Mouse (Mus musculus): ENCODE results near the gene Ccdc134.
"Not testable (repeated sequence)": the region's sequence is repeated elsewhere in the genome, so short reads cannot be mapped to it uniquely, and the experiment has no call there.

Ccdc134 gene

DNA sequence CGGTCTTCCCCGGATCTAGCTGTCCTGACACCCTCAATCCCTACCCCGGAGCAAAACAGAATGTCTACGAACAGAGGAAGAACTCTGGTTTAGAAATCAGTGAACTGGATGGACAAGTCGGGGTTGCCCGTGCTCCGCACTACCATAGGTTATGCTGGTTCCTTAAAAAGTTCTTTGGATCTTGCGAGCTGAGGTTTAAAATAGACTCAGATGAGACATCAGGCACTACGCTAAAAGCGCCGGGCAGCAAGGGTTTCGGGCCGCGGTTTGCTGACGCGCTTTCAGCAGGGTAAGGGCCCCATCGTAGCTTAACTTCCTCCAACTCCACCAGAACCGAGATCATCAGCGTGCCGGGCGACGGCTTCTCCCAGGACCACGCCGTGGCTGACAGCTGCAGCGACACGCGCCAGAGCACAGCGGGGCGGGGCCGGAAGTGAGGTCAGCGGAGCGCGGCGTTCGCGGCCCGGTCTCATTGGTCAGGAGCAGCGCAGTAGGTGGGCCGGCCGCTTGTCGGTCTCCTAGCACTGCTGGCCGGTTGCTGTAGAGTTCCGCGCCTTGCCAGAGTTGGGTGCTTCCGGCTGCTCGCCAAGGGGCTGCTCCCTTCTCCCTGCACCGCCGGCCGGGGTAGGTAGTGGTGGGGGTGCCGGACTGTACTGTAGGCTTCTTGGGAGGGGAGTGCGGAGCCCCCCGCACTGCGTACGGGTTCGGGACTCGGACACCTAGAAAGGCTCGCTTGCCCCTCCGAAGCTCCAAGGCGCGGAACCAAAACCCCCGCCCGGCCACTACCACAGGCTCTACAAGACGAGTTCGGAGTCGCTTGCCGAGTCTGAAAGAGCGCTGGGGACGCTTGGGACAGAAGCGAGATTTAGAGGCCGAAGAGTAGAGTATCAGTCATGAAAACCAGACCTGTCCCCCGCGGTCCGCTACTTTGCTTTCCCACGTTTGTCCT is at the start of gene Ccdc134:
Gene Ccdc134 (plus strand): TSS at position 497 of the 949 bp plus-strand sequence.
- peak; percentile 96 to 99 for DNase-seq (ENCODE audit: low spot score in 2 of 2)

DNA sequence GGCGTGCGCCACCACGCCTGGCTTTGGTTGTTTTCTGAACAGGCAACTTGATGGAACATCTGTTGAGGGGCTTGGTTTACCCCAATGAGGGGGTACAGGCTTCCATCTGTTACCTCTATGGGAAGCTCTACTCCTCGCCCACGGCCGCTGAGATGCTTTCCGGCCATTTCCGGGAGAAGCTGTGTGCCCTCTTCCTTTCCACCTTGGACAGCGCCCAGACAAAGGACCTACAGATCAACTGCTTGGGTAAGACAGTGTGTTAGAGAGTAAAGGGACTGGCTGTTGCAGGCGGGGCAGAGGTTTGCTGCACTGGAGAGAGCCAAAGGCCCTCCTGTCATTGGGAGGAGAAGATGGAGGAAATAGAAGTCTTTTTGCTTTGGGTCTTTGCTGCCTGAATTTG is 47.8 kb upstream of the Ccdc134 start:
- no peak for DNase-seq (ENCODE audit: low spot score in 2 of 2)

DNA sequence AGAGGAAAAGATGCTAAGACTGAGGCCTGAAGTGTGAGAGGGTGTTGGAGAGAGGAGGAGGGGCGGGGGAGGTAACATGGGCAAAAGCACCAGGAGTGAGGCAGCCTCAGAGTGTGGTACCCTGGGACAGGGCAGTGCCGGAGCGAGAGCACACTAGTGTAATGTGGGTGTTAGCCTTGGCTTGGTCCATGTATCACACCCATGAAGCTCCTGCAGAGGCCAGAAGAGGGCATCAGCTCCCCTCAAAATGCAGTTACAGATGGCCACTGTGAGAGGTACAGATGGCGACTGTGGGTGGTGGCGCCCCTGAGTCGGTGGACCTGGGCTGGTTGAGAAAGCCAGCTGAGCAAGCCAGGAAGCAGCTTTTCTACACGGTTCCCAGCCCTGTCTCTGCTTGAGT is 46.6 kb upstream of the Ccdc134 start:
- peak in 1 of 2 experiments; percentile 46 for DNase-seq (ENCODE audit: low spot score in 2 of 2)

DNA sequence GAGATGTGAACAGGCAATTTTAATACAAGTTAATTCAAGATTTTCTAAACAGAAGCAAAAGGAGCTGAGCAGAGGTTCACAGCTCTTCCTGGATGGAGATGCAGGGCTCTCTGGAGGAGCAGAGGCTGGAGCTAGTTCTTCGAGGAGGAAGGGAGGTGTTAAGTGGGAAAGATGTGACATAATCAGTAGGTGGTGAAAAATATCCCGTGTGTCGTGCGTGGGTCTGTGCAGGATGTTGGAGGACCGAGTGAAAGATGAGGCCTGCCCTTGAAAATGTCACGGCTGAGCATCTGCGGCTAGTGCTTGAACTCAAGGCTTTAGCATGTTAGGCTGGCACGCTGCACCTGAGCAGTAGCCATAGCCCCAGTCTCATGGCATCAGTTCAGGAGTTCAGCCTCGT is 42.1 kb upstream of the Ccdc134 start:
- no peak for DNase-seq (ENCODE audit: low spot score in 2 of 2)

DNA sequence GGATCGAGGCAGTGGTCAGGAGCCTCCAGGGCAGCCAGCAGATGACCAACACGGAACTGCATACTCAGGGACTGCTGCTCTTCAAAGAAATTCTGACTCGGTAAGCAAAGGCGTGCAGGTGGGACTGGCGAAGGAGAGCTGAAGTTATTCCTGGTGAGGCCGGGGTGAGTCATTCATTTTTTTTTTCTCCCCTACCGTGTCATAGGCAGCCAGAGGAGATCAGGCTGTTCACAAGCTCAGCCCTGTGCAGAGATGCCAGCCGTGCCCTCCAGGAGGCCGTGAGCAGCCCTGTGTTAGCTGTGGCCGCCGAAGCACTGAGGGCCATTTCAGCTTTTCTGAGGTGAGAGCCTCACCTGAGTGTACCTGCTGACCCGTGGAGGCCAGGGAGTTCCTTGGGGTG is 41.6 kb upstream of the Ccdc134 start:
- DNase-seq (ENCODE audit: low spot score in 2 of 2): no peak

DNA sequence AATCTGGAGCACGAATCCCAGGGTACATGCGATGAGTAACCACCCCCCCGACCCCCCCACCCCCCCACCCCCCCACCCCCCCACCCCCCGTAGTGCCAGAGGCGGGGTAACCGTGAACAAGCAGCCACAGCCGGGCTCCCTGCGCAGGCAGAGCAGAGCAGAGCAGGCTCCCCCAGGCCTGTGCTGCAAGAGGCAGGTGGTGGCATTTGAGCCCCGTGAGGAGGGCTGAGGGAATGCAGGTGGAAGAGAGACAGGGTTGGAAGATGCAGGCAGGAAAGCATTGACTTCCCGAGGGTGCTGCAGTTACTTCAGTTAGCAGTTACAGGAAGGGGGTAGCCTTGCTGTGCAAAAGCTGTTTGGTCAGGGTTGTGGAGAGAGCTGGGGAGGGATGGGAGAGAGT is 40.5 kb upstream of the Ccdc134 start:
- no peak for DNase-seq (ENCODE audit: low spot score in 2 of 2)

DNA sequence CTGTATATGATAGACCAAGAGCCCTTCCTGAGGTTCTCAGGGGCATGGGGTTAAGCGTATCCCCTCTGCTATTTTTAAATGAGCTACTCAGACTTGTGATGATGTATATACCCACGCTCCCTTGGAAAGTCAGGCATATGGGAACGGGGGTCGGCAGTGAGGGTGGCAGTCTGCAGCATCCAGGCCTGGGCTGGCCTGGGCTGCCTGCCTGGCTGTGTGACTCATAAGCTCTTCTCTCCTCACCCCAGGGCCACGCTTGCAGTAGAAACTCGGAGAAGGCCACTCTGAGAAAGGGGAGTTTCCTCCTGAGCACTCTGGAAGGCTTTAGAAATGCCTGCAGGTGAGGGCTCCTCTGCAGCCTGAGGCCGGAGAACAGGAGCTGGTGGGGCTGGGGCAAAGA is 36.7 kb upstream of the Ccdc134 start:
- DNase-seq (ENCODE audit: low spot score in 2 of 2): no peak

DNA sequence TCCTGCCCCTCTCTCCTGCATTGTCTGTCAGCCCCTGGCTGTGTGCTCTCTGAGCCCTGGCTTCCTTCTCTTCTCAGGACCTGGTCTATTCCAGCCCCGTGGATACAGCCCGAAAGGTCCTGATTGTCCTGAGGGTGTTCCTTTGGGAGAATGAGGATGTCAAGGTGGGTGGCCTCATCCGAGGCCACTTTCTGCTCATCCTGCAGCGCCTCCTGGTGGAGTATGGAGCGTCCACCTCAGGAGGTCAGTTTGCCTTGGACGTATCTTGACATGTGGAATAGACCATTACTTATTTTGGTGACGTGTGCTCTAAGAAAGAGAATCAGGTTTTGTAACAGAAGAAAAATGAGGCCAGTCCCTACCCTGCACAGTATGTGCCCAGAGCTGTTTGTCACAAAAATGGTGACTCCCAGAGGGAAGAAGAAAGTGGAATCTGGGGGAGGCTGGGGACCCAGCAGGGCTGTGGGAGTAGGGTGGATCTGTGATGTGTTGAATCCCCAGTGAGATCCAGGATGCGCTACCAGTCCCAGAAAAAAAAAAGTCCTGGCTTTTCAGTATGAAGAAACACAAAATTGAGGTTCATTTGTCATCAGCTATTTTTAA is 20.7 kb upstream of the Ccdc134 start:
- peak; percentile 37 to 66 for DNase-seq (ENCODE audit: low spot score in 2 of 2)

DNA sequence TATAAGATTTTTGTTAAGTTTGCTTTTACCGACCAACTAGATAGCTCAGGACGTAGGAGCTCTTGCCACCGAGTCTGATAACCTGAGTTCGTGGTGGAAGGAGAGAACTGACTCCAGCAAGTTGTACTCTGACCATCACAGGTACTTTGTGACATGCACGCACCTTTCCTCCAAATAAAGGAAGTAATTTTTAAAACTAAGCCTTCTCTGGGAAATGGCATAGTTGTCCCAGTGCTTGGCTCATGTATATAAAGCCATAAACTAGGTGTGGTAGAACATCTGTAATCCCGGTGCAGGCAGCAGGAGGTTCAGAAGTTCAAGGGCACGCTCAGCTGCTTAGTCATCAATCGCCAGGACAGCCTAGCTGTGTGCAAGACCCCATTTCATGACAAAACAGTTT is 7.2 kb upstream of the Ccdc134 start:
- no peak for DNase-seq (ENCODE audit: low spot score in 2 of 2)

DNA sequence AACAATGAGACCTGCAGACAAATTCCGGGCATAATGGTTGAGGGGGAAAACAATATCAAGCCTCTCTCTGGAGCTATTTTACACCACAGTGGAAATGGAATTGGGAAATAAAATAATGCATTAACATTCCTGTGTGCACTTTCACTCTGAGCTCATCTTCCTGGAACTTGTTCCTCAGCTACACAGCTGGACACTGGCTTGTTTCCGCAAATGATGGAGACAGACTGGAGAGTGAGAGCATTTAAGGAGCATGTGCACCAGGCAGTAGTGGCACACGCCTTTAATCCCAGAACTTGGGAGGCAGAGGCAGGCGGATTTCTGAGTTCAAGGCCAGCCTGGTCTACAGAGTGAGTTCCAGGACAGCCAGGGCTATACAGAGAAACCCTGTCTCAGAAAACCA is 1.0 kb upstream of the Ccdc134 start:
- DNase-seq (ENCODE audit: low spot score in 2 of 2): not testable (repeated sequence)

DNA sequence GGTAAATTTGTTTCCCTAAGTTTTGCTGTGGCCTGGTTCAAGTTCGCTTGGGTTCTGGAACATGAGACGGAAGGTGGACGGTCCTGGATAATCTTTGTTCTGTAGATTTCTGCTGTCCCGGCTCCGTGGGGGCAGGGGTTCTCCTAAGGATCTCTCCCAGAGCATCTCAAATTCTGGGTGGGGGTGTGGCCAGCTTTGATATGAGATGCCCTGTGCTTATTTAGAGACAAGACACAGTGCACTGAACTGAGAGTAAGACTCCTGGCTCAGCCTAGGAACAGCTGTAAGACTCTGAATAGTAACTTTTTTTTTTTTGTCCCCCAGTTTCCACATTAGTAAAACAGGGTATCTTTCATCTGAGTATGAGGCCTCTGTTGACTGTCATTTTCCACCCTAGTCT is 676 bp downstream of the Ccdc134 start:
- no peak for DNase-seq (ENCODE audit: low spot score in 2 of 2)

DNA sequence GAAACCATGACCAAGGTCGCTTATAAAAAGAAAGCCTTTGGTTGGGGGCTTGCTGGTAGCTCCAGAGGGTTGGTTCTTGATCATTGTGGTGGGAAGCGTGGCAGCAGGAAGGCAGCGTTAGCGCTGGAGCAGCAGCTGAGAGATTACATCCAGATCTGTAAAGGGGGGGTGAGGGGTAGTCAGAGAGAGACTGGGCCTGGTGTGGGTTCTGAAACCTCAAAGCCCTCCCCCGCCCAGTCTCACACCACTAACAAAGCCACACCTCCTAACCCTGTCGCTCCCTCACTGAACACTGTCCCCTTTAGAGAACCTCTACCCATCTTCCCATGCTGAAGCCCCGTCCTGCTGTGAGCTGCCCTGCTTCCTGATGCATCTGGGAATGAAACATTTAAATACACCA is 2.9 kb downstream of the Ccdc134 start:
- no peak for DNase-seq (ENCODE audit: low spot score in 2 of 2)

DNA sequence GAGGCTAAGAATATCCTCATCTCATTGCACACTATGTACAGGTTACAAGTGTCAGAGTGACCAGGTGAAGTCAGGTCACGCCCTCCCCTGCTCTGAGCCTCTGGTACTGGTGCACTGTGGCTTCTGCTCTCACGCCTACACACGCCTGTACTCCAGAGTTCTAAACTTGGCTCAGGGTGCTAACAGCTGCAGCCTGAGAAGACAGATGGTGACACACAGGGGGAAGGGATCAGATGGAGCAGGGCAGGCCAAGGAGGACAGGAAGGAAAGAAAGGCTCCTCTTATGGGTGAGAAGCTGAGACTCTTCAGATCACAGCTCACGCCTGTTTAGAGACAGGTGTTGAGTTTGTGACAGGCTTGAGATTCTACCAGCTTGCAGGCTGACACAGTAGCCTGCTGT is 7.7 kb downstream of the Ccdc134 start:
- DNase-seq (ENCODE audit: low spot score in 2 of 2): no peak

DNA sequence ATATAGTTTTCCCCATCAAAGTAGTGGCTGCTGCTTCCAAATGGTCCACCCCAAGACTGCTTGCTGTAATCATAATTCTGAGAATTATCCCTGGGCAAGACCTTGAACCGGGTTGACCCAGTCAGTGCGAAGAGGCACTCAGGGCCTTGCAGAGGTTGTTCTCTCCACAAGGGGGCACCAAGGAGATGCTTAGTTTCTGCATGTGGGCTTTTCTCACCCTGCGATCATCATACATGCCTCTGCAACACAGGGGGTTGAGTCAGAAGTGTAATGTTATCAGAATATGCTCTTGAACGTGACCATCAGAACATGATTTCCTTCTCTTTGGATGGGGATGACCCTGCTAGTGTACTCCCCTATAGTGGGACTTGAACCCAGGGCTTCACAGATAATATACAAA is 10.8 kb downstream of the Ccdc134 start:
- peak in 1 of 2 experiments; percentile 55 for DNase-seq (ENCODE audit: low spot score in 2 of 2)

DNA sequence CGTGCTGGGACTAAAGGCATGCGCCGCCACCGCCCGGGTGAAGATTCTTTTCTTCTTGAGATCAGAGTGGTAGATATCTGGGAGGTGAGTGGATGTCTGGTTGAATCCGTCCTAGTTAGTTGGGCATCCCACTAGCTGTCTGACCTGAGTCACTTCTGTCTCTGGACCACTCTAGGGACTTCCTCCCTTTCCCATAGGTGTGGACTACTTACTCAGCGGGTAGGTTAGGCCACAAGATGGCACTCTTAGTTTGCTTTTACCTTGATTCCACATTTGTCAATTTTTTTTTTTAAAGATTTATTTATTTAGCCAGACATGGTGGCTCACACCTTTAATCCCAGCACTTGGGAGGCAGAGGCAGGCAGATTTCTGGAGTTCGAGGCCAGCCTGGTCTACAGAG is 11.5 kb downstream of the Ccdc134 start:
- DNase-seq (ENCODE audit: low spot score in 2 of 2): no peak

DNA sequence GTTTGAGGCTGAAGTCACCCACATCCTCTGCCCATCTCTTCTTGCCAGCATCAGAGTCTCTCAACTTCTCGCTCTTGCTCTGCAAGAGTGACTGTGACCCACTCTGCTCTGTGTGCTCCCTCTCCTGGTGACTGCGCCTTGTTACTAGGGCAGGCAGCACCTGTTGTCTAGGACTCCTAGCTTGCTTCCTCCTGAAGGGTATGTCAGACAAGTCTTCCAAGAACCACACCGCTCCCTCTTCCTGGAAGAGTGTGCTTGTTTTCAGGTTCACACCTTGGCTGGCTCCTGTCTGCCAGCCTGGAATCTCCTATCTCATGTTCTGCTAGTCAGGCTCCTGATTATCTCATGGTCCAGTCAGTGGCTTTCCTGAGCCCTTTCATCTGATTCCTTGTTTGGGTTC is 12.6 kb downstream of the Ccdc134 start:
- no peak for DNase-seq (ENCODE audit: low spot score in 2 of 2)

DNA sequence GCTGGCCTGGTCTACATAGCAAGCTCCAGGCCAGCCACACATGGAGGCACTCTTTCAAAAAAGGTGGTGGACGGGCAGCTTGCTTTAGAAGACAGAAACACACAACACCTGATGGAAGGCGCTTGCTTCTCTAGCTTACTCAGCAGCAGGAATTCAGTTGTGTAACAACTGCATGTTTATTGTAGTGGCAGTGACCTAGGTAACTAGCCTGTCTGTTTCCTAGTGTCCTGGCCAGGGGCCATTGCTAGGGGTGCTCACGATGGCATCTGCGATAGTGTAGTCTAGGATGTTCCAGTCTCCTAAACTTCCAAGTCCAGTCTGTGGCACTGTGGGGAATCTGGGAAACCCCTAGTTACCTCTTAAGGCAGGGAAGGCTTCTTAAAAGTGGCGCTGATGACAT is 16.4 kb downstream of the Ccdc134 start:
- DNase-seq (ENCODE audit: low spot score in 2 of 2): no peak

DNA sequence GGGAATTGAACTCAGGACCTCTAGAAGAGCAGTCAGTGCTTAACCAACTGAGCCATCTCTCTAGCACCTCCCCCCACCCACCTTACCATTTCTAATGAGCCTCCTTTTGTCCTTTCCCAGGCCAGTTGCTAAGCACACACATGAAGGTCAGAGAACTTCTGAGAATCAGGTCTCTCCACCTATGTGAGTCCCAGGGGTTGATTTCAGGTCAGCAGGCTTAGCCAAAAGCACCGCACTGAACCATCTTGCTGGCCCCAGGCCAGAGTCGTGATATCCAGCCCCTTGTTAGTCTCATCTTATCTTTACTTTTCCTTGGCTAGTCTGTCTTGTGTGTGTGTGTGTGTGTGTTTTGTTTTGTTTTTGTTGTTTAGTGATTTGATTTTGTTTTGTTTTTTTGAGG is 17.7 kb downstream of the Ccdc134 start:
- no peak for DNase-seq (ENCODE audit: low spot score in 2 of 2)

DNA sequence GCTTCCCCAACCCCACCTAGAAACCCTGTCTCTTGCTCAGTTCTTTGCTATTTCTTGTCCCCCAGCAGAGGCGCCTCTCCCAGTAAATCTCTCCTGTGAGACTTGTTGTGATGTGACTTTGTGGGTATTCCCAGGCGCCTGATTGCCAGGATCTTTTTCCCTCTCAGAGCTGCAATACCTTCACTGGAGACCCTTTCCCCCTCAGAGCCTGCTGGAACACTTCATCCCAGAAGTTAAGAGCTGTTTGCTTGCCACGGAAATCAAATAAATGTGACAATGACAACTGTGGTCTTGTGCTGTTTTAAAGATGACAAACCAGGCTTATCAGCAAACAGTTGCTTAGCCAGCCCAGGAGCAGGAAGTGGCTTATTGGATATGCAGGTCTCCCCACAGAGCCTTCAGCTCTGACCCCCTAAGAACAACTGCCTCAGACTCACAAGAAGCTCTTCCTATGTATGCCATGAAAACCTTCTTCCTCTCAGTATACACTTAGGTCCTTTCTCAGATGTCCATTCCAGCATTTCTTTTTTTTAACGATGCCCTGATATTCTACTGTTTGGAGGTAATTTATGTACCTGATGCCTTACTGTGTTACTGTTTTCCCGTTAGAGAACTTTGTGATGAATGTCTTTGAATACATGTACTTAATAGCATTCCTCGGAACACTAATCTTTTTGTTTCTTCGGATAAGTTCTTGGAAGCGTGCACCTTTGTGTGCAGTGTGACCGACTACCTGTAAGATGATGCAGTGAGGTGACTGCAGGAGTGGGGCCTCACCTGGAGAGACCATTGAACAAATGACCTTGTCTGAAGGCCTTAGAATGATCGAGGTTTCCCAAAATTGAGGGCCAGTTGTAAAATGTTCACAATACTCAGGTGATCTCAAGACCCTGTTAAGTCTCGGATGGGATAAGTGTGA is 18.4 kb downstream of the Ccdc134 start:
- DNase-seq (ENCODE audit: low spot score in 2 of 2): no peak

DNA sequence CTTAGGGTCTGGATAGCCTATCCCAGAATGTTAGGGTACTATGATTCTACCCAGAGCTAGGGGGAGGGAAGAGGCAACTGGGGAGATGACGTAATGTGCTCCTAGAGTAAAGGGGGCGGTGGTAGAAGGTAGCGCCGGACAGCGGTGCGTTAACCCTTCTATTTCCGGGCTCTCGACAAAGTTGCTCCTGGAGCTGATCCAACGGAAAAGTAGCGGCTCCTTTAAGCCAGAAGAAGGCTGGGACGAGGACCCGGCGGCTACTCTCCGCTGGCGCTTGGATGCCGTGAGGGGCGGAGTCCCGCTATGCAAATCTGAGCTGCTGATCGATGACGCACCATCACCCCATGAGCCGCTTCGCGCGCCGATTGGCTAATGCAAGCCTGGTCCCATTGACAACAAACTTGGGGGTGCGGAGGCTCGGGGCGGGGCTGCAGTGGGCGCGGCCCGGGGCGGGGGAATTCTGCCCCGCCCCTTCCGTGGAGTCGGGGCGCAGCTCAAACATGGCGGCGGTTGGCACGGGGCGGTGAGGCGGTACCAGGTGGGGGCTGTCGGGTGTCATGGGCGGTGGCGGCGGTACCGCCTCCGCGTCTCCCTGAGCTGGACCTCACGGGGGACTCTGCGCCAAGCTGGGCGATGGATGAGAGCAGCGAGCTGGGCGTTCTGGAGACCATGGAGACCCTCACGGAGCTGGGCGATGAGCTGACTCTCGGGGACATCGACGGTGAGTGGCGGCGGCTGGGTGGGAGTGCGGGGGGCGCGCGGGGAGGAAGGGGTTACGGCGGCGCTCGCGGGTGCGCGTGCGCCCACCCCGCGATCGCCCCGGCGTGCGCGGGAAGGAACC is 19.3 kb downstream of the Ccdc134 start, which contains the start of gene Srebf2:
Gene Srebf2 (plus strand): TSS at position 412 of the 841 bp plus-strand sequence.
- peak; percentile 97 to 98 for DNase-seq (ENCODE audit: low spot score in 2 of 2)

DNA sequence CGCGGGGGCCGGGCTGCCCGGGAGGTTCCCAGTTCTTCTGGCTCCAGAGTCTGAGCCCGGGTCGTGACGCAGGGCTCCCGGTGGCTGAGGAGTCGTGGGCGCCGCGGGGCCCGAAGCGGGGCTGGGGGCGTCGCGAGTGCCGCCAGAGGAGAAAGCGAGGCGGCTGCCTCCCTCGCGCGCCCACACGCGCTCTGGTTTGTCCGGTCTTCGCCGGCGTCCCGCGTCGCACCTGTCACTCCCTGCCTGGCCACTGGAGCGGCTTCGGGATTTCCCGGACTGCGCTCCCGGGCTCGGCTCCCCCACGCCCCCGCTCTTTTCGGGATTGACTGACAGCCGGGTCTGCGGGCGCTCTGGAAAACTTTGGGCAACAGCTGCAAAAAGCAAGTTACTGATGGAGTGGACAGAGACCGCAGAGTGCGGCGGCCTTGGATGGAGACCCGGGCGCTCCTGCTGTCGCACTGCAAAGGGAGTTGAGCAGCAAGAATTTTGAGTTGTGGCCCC is 19.9 kb downstream of the Ccdc134 start:
- peak in 1 of 2 experiments; percentile 59 for DNase-seq (ENCODE audit: low spot score in 2 of 2)
